Mouse (Mus musculus) limb, embryonic 12.5 days (tissue): Measurements from ENCODE around the gene Zfp451. TPM values are rescaled to one million over a fixed set of nuclear protein-coding genes. Genes with fewer than 3 reads are reported as not detected.

Experiments used
- ATAC-seq: fragments of 200-750 bp; cut with Nextera tagmentation; 2 replicates; pipeline ENCODE4 v1.8.0; 2017; ENCODE audit warnings: low read depth, moderate TSS enrichment; ENCODE audit not compliant: insufficient number of reproducible peaks, insufficient read depth, low FRiP score, low TSS enrichment
- H3K27ac ChIP-seq: fragments of 300-500 bp; sonication (generic); 2 replicates; pipeline ENCODE4 v1.5.1; 2016; ENCODE audit warnings: mild to moderate bottlenecking, moderate library complexity
- H3K27me3 ChIP-seq: fragments of 300-500 bp; sonication (generic); 2 replicates; pipeline ENCODE4 v1.6.1; 2016; ENCODE audit warnings: mild to moderate bottlenecking, moderate library complexity
- H3K36me3 ChIP-seq: fragments of 300-500 bp; sonication (generic); 2 replicates; pipeline ENCODE4 v1.6.1; 2016; ENCODE audit warnings: mild to moderate bottlenecking, moderate library complexity
- H3K4me1 ChIP-seq: fragments of 300-500 bp; sonication (generic); replicated peaks from 2 replicates; pipeline ENCODE4 v1.6.1; 2016
- H3K4me2 ChIP-seq: fragments of 300-500 bp; sonication (generic); 2 replicates; pipeline ENCODE4 v1.6.1; 2016; ENCODE audit warnings: mild to moderate bottlenecking, moderate library complexity
- H3K4me3 ChIP-seq: fragments of 300-500 bp; sonication (generic); replicated peaks from 2 replicates; pipeline ENCODE4 v1.5.1; 2016; ENCODE audit warnings: mild to moderate bottlenecking
- H3K9ac ChIP-seq: fragments of 300-500 bp; sonication (generic); replicated peaks from 2 replicates; pipeline ENCODE4 v1.6.1; 2016; ENCODE audit warnings: mild to moderate bottlenecking, moderate library complexity
- H3K9me3 ChIP-seq: fragments of 300-500 bp; sonication (generic); 2 replicates; pipeline ENCODE4 v1.6.1; 2016; ENCODE audit warnings: mild to moderate bottlenecking, moderate library complexity
- WGBS: fragments of 180-500 bp; shearing (Covaris S2); methylation state at CpG from one replicate; pipeline ENCODE4 v1.1.7; 2016; 5-methylcytosine and 5-hydroxymethylcytosine counted together
- polyA plus RNA-seq: library from polyadenylated mRNA; unstranded; fragments of >200 nt; fragmentation: Nextera tagmentation; extraction: Ambion mirVana; gene quantifications from 2 replicates; pipeline ENCODE4 v1.2.1, GENCODE M21; 2016

Gene Zfp451
- polyA plus RNA-seq, 1 experiment from 2014 or later = 39.0 TPM

DNA sequence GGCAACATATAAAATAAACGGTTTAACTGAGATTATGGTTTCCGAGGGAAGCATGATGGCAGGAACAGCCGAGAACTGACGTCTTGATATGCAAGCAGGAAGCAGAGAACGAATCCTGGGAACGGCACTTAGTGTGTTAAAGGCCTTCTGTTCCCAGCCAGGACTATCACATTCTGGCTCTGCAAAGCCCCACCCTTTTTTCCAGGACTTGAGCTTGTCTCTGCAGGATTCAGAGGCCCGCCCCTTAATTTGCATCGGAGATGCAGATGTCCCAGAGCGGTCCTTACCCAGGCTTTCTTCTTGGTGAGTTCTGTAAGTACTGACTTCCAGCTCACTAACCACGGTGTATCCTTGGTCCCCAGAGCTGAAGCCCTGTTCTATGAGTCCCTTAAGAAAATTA lies 99.6 kb downstream of the Zfp451 start:
- no peak overlapping the region for H3K4me3 ChIP-seq
- no peaks in the 10 kb centered on the region; the same call in 1 of the 2 replicates for H3K4me1 ChIP-seq
- no peak overlapping the region for H3K27ac ChIP-seq
- no peak for ATAC-seq
- H3K9ac ChIP-seq = no peak overlapping the region
- no peaks in the 10 kb centered on the region for H3K9me3 ChIP-seq
- H3K36me3 ChIP-seq = no peaks in the 10 kb centered on the region
- H3K4me2 ChIP-seq = peak overlapping the region; percentile 25
- WGBS = 4% methylated on average over 10 of the region's 10 CpGs
- H3K27me3 ChIP-seq = no peaks in the 10 kb centered on the region

DNA sequence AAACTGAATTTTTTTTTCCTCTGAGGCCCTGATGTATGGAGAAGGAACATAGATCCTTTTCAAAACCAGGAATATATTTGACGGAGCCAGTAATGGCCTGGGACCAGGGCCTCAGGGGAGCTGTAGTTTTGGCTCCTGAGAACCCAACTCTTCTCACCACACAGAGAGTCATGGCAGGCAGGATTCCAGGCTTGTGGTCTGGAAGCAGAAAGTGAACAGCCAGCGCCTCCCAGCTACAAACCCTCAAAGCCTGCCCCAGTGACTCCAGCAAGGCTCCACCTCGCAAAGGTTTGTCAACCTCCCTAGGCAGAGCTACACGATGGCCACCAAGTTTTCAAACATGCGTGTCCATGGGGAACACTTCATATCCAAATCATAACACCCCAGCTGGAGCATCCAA lies 102.4 kb downstream of the Zfp451 start:
- no peak for ATAC-seq
- no peak overlapping the region for H3K4me3 ChIP-seq
- 80% methylated on average over 5 of the region's 5 CpGs for WGBS

More for the DNA sequence above, 102.4 kb downstream of the Zfp451 start:
- Histone ChIP-seq H3K9me3 (no peaks in the 10 kb centered on the region), H3K4me2 (no peak overlapping the region), H3K9ac (no peak overlapping the region), H3K36me3 (no peaks in the 10 kb centered on the region), H3K27ac (no peak overlapping the region), H3K4me1 (no peaks in the 10 kb centered on the region; the same call in 1 of the 2 replicates), H3K27me3 (no peaks in the 10 kb centered on the region)

Other genes with a start within 250 kb of the Zfp451 start
- 45.9 and 47.4 TPM in 2 replicates for gene Prim2, start 144.8 kb downstream of the Zfp451 start, polyA plus RNA-seq
- 36.5 and 37.0 TPM in 2 replicates for gene Rab23, start 94.7 kb downstream of the Zfp451 start, polyA plus RNA-seq
- gene Bag2, start 56.8 kb downstream of the Zfp451 start, polyA plus RNA-seq = 46.1 and 49.9 TPM in 2 replicates
- 1.1 and 1.8 TPM in 2 replicates for gene Bend6, start 93.2 kb upstream of the Zfp451 start, polyA plus RNA-seq
- 23.8 and 25.5 TPM in 2 replicates for gene Dst, start 93.6 kb upstream of the Zfp451 start, polyA plus RNA-seq